Mouse (Mus musculus): ENCODE data around the gene Mrpl54. TPM values are rescaled to one million over a fixed set of nuclear protein-coding genes. Genes with fewer than 3 reads are reported as not detected.
"Not testable (repeated sequence)": the region's sequence is repeated elsewhere in the genome, so short reads cannot be mapped to it uniquely, and the experiment has no call there.

The Mrpl54 gene
- polyA plus RNA-seq, 1 experiment from 2014 or later: 97.3 TPM

DNA sequence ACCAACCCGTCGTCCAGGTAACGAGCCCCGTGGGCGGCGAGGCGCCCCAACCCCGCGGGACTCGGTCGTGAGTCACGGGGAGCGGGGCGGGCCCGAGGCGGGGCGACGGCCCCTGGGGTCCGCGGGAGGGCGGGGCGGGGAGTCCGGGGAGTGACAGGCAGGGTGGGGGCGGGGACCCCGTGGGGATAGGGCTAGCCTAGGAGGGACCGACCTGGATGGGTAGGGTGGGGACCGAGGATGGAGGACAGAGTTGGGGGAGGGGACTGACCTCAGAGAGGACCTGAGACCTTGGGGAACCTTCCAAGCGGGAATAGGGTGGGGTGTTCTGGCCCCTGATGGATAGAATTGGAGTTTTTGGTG is 33.5 kb downstream of the Mrpl54 start:
- Histone ChIP-seq H3K27me3 (no peaks in the 10 kb centered on the region), H3K36me3 (no peaks in the 10 kb centered on the region), H3K4me1 (peaks cover 39% of the 10 kb centered on the region), H3K27ac (replicated peaks) (peak overlapping the region; percentile 33; the same call in 1 of the 2 replicates), H3K9ac (replicated peaks) (peak overlapping the region; percentile 71), H3K4me2 (replicated peaks) (peak overlapping the region; percentile 59), H3K4me3 (peak overlapping the region; percentile 70), H3K9me3 (no peaks in the 10 kb centered on the region)
- peak; percentile 39 for ATAC-seq (replicated peaks)
- under 1% methylated on average over 27 of the region's 28 CpGs for WGBS

GRCm38 (mm10) chr10:81232580-81233225 is 34.0 kb downstream of the Mrpl54 start, which contains the start of gene Zfr2:
Gene Zfr2, plus strand, starts transcription at chr10:81233155.
- peak within 1 kb of the TSS; percentile 33; the same call in 1 of the 2 replicates for H3K27ac ChIP-seq (replicated peaks)

DNA sequence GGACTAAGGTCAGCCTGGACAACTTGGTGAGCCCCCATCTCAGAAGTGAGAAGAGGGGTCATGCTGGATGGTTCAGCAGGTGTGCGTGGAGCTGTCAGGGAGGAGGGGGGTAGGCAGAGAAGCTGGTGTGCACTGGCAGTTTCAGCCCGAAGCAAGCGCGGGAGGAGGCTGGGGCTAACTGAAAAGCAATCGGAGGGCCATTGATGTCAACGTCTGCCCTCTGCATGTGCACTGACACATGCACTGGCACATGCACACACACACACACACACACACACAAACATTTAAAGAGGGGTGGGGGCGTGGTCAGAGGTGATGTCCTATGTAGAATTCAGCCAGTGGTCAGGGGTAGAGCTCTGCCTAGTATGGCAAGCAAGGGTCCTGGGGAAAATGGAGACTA is 35.3 kb downstream of the Mrpl54 start:
- Histone ChIP-seq H3K27me3 (no peaks in the 10 kb centered on the region), H3K36me3 (no peaks in the 10 kb centered on the region), H3K4me2 (replicated peaks) (peak overlapping the region; percentile 76), H3K4me1 (peaks cover 48% of the 10 kb centered on the region), H3K9me3 (no peaks in the 10 kb centered on the region), H3K4me3 (peak overlapping the region; percentile 69), H3K9ac (replicated peaks) (no peak overlapping the region; the same call in 1 of the 2 replicates), H3K27ac (replicated peaks) (peak overlapping the region; percentile 94)
- WGBS: 46% methylated on average over 7 of the region's 7 CpGs
- ATAC-seq (replicated peaks): no peak

More at GRCm38 (mm10) chr10:81232580-81233225, 34.0 kb downstream of the Mrpl54 start, which contains the start of gene Zfr2:
- WGBS: 8% methylated on average over 29 of the region's 29 CpGs
- ATAC-seq (replicated peaks): peak; percentile 62
- Histone ChIP-seq H3K27me3 (no peaks in the 10 kb centered on the region), H3K9me3 (no peaks in the 10 kb centered on the region), H3K4me3 (peak within 1 kb of the TSS; percentile 70), H3K9ac (replicated peaks) (peak within 1 kb of the TSS; percentile 71), H3K4me1 (peaks cover 44% of the 10 kb centered on the region), H3K4me2 (replicated peaks) (peak within 1 kb of the TSS; percentile 59), H3K36me3 (no peaks in the 10 kb centered on the region)

DNA sequence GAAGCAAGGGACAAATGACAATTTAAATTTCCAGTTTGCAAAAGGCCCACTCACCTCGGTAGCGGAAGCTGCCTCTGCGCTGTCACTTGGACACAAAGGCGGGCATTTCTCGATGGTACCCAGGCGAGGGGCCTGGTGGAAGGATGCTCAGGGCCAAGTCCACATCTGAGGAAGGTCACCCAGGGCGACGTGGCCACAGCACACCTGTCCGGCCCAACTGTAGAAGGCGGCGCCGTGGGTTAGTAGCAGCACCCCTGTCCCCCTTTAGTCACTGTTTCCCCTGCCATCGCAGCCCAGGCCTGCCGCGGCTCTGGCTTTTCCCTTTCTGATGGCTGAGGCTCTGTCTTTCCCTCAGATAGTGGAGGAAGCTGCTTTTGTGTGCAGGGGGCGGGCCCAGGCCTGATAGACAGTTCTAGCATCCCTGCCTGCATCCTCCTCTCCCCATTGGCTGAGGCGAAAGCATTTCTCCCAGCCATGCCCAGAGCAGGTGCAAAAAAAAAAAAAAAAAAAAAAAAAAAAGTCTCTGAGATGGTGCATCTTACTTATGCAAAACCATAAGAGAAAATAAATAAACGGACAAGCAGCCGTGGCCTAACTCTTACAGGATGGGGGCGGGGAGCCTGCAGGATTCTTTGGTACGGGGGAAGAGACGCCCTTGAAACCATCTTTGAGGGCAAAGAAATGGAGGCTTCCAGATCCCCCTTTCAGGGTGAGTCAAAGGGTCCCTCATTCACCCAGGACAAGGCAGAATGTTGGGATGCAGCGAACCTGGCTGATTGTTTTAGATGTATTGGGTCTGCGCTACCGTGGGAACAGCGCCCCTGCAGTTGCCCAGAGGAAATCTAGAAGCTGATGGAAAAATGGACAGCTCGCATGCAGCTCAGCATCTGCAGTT is 36.0 kb downstream of the Mrpl54 start, which contains the start of gene Atcay:
Atcay (minus strand) TSS at position 396 of the 895 bp plus-strand sequence.
- Histone ChIP-seq H3K27me3 (no peaks in the 10 kb centered on the region), H3K9me3 (no peaks in the 10 kb centered on the region), H3K27ac (replicated peaks) (peak within 1 kb of the TSS; percentile 94), H3K9ac (replicated peaks) (peak within 1 kb of the TSS; percentile 89), H3K4me1 (peaks cover 48% of the 10 kb centered on the region), H3K4me3 (peak within 1 kb of the TSS; percentile 69), H3K36me3 (0 out of 2 replicates have a peak, but pooled peaks cover 3% of the 10 kb centered on the region), H3K4me2 (replicated peaks) (peak within 1 kb of the TSS; percentile 76)
- 2% methylated on average over 27 of the region's 27 CpGs for WGBS
- ATAC-seq (replicated peaks): peak; percentile 93

DNA sequence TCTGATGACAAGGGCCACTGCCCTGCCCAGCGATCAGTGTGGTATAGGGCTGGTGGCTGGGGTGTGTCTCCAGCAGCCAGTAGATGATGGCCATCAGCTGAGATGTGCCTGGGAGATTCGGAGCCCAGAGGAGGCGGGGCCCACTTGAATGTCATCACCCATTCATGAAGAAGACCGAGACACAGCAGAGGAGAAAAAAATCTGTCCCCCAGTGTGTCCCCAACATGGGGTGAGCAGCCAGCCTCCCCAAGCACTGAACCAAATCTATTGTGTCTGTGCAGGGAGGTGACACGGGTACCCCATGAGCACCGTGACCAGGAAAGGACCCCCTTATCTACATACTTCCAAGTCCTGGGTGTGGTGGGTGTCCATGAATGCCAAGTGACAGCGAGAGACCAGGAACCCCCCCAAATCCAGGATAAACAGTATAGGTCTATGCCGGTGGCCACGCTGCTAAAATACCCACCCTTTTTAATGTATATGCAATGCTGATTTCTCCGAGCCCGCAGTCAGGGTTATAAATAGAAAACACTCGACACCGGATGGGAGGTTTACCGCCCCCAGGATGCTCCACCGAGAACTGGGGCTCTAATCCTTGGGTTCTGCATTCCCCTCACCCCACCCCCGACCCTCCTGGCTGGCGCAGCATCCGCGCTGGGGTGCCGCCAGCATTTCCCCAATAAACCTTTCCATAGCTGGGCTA is 36.8 kb downstream of the Mrpl54 start:
- no peaks in the 10 kb centered on the region for H3K27me3 ChIP-seq
- peak overlapping the region; percentile 89 for H3K9ac ChIP-seq (replicated peaks)
- H3K9me3 ChIP-seq: no peaks in the 10 kb centered on the region
- H3K4me1 ChIP-seq: peaks cover 48% of the 10 kb centered on the region
- WGBS: 9% methylated on average over 20 of the region's 20 CpGs
- H3K27ac ChIP-seq (replicated peaks): peak overlapping the region; percentile 94
- H3K4me2 ChIP-seq (replicated peaks): peak overlapping the region; percentile 76
- H3K36me3 ChIP-seq: 0 out of 2 replicates have a peak, but pooled peaks cover 4% of the 10 kb centered on the region
- peak; percentile 13 for ATAC-seq (replicated peaks)
- peak overlapping the region; percentile 69 for H3K4me3 ChIP-seq

- Histone ChIP-seq H3K36me3 (peaks cover 46% of the 10 kb centered on the region), H3K4me1 (peaks cover 15% of the 10 kb centered on the region)
- ATAC-seq (replicated peaks); H3K27me3 ChIP-seq; H3K27ac ChIP-seq (replicated peaks); H3K9ac ChIP-seq (replicated peaks); H3K4me3 ChIP-seq; H3K9me3 ChIP-seq; H3K4me2 ChIP-seq (replicated peaks): not testable (repeated sequence)
- WGBS: 67% methylated on average over 2 of the region's 2 CpGs
These were observed 43.0 kb downstream of the Mrpl54 start for GRCm38 (mm10) chr10:81223731-81224130.

DNA sequence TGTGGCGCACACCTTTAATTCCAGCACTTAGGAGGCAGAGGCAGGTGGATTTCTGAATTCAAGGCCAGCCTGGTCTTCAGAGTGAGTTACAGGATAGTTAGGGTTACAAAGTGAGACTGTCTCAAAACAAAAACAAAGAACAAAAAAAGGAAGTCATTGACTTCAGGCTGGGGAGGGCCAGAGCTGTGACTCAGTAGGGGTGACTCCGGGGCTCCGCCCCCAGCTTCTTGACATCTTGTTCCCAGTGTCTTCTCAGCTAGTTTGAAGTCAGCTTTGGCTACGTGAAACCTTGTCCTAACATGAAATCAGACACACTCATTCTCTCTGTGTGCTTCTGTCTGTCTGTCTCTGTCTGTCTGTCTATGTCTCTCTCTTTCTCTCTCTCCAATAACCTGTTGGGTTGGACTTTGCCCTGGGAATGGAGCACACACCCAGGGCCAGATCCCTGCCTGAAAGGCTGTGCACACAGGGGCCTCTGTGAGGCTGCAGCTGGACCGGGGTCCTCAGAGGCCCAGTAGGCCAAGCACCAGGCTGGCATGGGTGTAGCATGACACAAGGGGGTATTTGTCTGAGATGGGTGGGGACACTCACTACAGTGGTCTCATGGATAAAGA is 45.2 kb downstream of the Mrpl54 start:
- 91% methylated on average over 5 of the region's 5 CpGs for WGBS
- no peaks in the 10 kb centered on the region for H3K9me3 ChIP-seq
- no peaks in the 10 kb centered on the region for H3K27me3 ChIP-seq
- peaks cover 62% of the 10 kb centered on the region for H3K36me3 ChIP-seq
- no peak overlapping the region for H3K4me2 ChIP-seq (replicated peaks)
- H3K4me1 ChIP-seq: no peaks in the 10 kb centered on the region
- no peak overlapping the region for H3K27ac ChIP-seq (replicated peaks)
- no peak overlapping the region for H3K9ac ChIP-seq (replicated peaks)
- no peak for ATAC-seq (replicated peaks)
- H3K4me3 ChIP-seq: no peak overlapping the region

DNA sequence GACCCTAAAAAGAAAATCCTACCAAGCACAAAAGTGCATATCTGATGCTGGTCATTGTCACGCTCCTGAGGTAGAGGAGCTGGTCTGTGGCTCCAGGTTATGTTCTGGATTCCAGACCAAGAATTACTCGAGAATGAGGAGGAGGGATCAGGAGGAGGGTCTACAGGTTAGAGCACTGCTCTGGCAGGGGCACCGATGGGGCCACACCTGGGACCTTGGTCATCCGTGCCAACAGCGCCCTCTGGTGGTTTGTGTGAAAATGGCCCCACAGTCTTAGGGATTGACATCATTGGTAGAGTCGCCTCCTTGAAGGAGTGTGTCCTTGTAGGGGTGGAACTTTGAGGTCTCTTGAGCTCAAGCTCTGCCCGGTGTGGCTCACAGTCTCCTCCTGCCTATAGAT is 48.8 kb downstream of the Mrpl54 start:
- H3K27me3 ChIP-seq: no peaks in the 10 kb centered on the region
- ATAC-seq (replicated peaks): peak; percentile 36; the same call in 1 of the 2 replicates
- no peak overlapping the region for H3K27ac ChIP-seq (replicated peaks)
- H3K4me2 ChIP-seq (replicated peaks): no peak overlapping the region
- H3K36me3 ChIP-seq: peaks cover 77% of the 10 kb centered on the region
- H3K4me3 ChIP-seq: no peak overlapping the region
- H3K4me1 ChIP-seq: no peaks in the 10 kb centered on the region
- WGBS: 36% methylated on average over 7 of the region's 7 CpGs
- H3K9me3 ChIP-seq: no peaks in the 10 kb centered on the region
- H3K9ac ChIP-seq (replicated peaks): no peak overlapping the region

DNA sequence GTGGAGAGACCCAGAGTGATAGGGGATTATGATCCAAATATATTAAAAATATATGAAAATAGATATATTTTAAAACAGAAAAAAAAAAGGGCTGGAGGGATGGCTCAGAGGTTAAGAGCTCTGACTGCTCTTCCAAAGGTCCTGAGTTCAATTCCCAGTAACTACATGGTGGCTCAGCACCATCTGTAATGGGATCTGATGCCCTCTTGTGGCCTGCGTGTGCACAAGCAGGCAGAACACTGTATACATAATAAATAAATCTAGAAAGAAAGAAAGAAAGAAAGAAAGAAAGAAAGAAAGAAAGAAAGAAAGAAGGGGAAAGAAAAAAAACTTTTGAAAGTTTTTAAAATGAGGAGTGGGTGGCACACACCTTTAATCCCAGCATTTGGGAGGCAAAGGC is 49.5 kb downstream of the Mrpl54 start:
- H3K9me3 ChIP-seq; ATAC-seq (replicated peaks); H3K4me1 ChIP-seq; H3K27ac ChIP-seq (replicated peaks); H3K4me2 ChIP-seq (replicated peaks); H3K27me3 ChIP-seq; H3K4me3 ChIP-seq; H3K9ac ChIP-seq (replicated peaks): not testable (repeated sequence)
- 26% methylated on average over 1 of the region's 1 CpGs for WGBS
- H3K36me3 ChIP-seq: peaks cover 80% of the 10 kb centered on the region

- no peak for ATAC-seq (replicated peaks)
- Histone ChIP-seq H3K27me3 (no peaks in the 10 kb centered on the region), H3K9me3 (peaks cover 5% of the 10 kb centered on the region; the same call in 1 of the 2 replicates), H3K27ac (replicated peaks) (no peak overlapping the region), H3K9ac (replicated peaks) (no peak overlapping the region), H3K4me3 (no peak overlapping the region), H3K4me1 (no peaks in the 10 kb centered on the region), H3K4me2 (replicated peaks) (no peak overlapping the region), H3K36me3 (peaks cover 81% of the 10 kb centered on the region)
- WGBS: 88% methylated on average over 6 of the region's 6 CpGs
These were observed 49.9 kb downstream of the Mrpl54 start for GRCm38 (mm10) chr10:81216810-81217209.

DNA sequence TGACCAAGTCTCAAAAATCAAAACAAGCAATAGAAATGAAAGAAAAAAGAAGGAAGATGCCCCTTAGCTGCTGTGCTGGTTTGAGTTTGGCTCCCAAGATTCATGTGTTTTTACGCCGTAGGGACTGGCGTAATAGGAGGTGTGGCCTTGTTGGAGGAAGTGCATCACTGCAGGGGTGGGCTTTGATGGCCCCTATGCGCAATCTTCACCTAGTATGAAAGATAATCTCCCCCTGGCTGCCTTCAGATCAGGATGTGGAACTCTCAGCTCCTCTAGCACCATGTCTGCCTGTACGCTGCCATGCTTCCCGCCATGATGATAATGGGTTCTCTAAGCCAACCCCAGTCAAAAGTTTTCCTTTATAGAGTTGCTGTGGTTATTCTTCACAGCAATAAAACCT is 50.5 kb downstream of the Mrpl54 start:
- Histone ChIP-seq H3K36me3 (peaks cover 80% of the 10 kb centered on the region), H3K4me1 (no peaks in the 10 kb centered on the region), H3K27me3 (no peaks in the 10 kb centered on the region), H3K4me3 (no peak overlapping the region), H3K27ac (replicated peaks) (no peak overlapping the region), H3K4me2 (replicated peaks) (no peak overlapping the region), H3K9ac (replicated peaks) (no peak overlapping the region), H3K9me3 (peaks cover 6% of the 10 kb centered on the region; the same call in 1 of the 2 replicates)
- 92% methylated on average over 6 of the region's 6 CpGs for WGBS
- ATAC-seq (replicated peaks): no peak
